Mouse (Mus musculus) heart, adult 2 months (tissue): ENCODE data around the gene Prickle1. TPM values are rescaled to one million over a fixed set of nuclear protein-coding genes. Genes with fewer than 3 reads are reported as not detected.

Experiments used
- DNase-seq, 2 experiments: peaks; one replicate each; pipeline ENCODE4 v3.0.0; 2021
- H3K27ac ChIP-seq: fragments of 200-600 bp; 2 replicates; pipeline ENCODE4 v1.8.1; 2022
- H3K27me3 ChIP-seq: fragments of 200-500 bp; 2 replicates; pipeline ENCODE4 v1.6.1; 2012; ENCODE audit warnings: mild to moderate bottlenecking, low read length, inconsistent platforms, mixed read lengths; ENCODE audit not compliant: control insufficient read depth, insufficient read depth
- H3K36me3 ChIP-seq: fragments of 200-500 bp; 2 replicates; pipeline ENCODE4 v1.6.1; 2012; ENCODE audit warnings: low read length, inconsistent platforms; ENCODE audit not compliant: control insufficient read depth, insufficient read depth
- H3K4me1 ChIP-seq: fragments of 200-500 bp; 2 replicates; pipeline ENCODE4 v1.6.1; 2011; ENCODE audit warnings: low read length; ENCODE audit not compliant: control insufficient read depth, insufficient read depth
- H3K4me3 ChIP-seq: fragments of 200-600 bp; 2 replicates; pipeline ENCODE4 v1.8.1; 2022
- H3K79me2 ChIP-seq: fragments of 200-500 bp; replicated peaks from 2 replicates; pipeline ENCODE4 v1.6.1; 2012; ENCODE audit warnings: mild to moderate bottlenecking, inconsistent platforms, low read length, moderate library complexity, mixed read lengths; ENCODE audit not compliant: control insufficient read depth, insufficient read depth
- H3K9ac ChIP-seq: fragments of 200-500 bp; 2 replicates; pipeline ENCODE4 v1.6.1; 2012; ENCODE audit warnings: low read depth, mild to moderate bottlenecking, control low read depth, inconsistent platforms, low read length, mixed read lengths
- CTCF ChIP-seq: fragments of 200-600 bp; IDR thresholded peaks from 2 replicates; pipeline ENCODE4 v1.8.1; 2022; ENCODE audit warnings: antibody characterized with exemption, mild to moderate bottlenecking, moderate library complexity
- EP300 ChIP-seq: fragments of 200-500 bp; IDR thresholded peaks from 2 replicates; pipeline ENCODE4 v1.6.1; 2011; ENCODE audit warnings: low read depth, low read length, control low read depth; ENCODE audit not compliant: insufficient read depth
- POLR2A ChIP-seq: fragments of 200-500 bp; IDR thresholded peaks from 2 replicates; pipeline ENCODE4 v1.6.1; 2011; ENCODE audit warnings: mild to moderate bottlenecking, low read depth, low read length, control low read depth; ENCODE audit not compliant: insufficient read depth
- WGBS: fragments of 180-500 bp; shearing (Covaris S2); methylation state at CpG from one replicate; pipeline ENCODE4 v1.1.7; 2018; 5-methylcytosine and 5-hydroxymethylcytosine counted together
- intact Hi-C: fragments of 180-260 bp; cut with DNase I; formaldehyde crosslinking; loops from one replicate; pipeline ENCODE4 v1.15.1; 2025
- polyA plus RNA-seq: library from polyadenylated mRNA; depleted of rRNA; stranded (reverse); fragments of >200 nt; gene quantifications from 2 replicates; pipeline ENCODE4 v1.2.3, GENCODE M21; 2012
- total RNA-seq, 2 experiments: library from RNA; stranded (reverse); gene quantifications; 2 replicates each; pipeline ENCODE4 v1.2.3; 2021

Gene Prickle1
- total and polyA plus RNA-seq, 3 experiments, result 8.6 to 18.6 (median 11.2) TPM

- H3K4me3 ChIP-seq, result no peak overlapping the region
- no peaks in the 10 kb centered on the region; the same call in 1 of the 2 replicates for H3K79me2 ChIP-seq
- peaks cover 3% of the 10 kb centered on the region for H3K36me3 ChIP-seq
- intact Hi-C loops, result loop anchor here (2.0 kb wide), 1 partner anchor 15 kb away; no protein-coding TSS in a partner anchor
- 80% methylated on average over 4 of the region's 4 CpGs for WGBS
- H3K27me3 ChIP-seq, result no peaks in the 10 kb centered on the region
- no peak overlapping the region for H3K27ac ChIP-seq
- H3K9ac ChIP-seq, result no peak overlapping the region
- no peak for DNase-seq
- H3K4me1 ChIP-seq, result peaks cover 15% of the 10 kb centered on the region
- TF ChIP-seq CTCF, result no peak
- TF ChIP-seq EP300, result no peak
- TF ChIP-seq POLR2A, result no peak
These were observed 59.5 kb downstream of the Prickle1 start for GRCm38 (mm10) chr15:93536191-93536590.

GRCm38 (mm10) chr15:93530703-93531032 is 65.0 kb downstream of the Prickle1 start:
- peaks cover 9% of the 10 kb centered on the region for H3K4me1 ChIP-seq
- H3K27me3 ChIP-seq, result no peaks in the 10 kb centered on the region
- WGBS, result 38% methylated on average over 3 of the region's 3 CpGs
- TF ChIP-seq CTCF (no peak), POLR2A (no peak), EP300 (no peak)
- DNase-seq, result no peak
- H3K36me3 ChIP-seq, result peaks cover 2% of the 10 kb centered on the region
- peak overlapping the region; percentile 57 for H3K27ac ChIP-seq
- peaks cover 2% of the 10 kb centered on the region; the same call in 1 of the 2 replicates for H3K79me2 ChIP-seq
- no peak overlapping the region for H3K9ac ChIP-seq
- intact Hi-C loops, result no loop called here
- no peak overlapping the region for H3K4me3 ChIP-seq

GRCm38 (mm10) chr15:93529831-93530702 is 65.6 kb downstream of the Prickle1 start:
- intact Hi-C loops, result no loop called here
- Histone ChIP-seq H3K27me3 (no peaks in the 10 kb centered on the region), H3K4me3 (no peak overlapping the region), H3K79me2 (peaks cover 2% of the 10 kb centered on the region; the same call in 1 of the 2 replicates), H3K36me3 (peaks cover 2% of the 10 kb centered on the region), H3K9ac (no peak overlapping the region), H3K27ac (peak overlapping the region; percentile 57; the same call in 1 of the 2 replicates), H3K4me1 (peaks cover 11% of the 10 kb centered on the region)
- no peak for TF ChIP-seq POLR2A
- TF ChIP-seq EP300, result no peak
- no peak for TF ChIP-seq CTCF
- WGBS, result 39% methylated on average over 12 of the region's 12 CpGs
- DNase-seq, result no peak

- 30% methylated on average over 5 of the region's 5 CpGs for WGBS
- no peaks in the 10 kb centered on the region for H3K27me3 ChIP-seq
- intact Hi-C loops, result no loop called here
- peaks cover 13% of the 10 kb centered on the region for H3K4me1 ChIP-seq
- no peak overlapping the region for H3K4me3 ChIP-seq
- no peak overlapping the region for H3K9ac ChIP-seq
- peaks cover 10% of the 10 kb centered on the region for H3K36me3 ChIP-seq
- DNase-seq, result no peak
- no peak overlapping the region; the same call in 1 of the 2 replicates for H3K27ac ChIP-seq
- TF ChIP-seq POLR2A (no peak), EP300 (0 out of 2 replicates have a peak, but pooled peaks have one; percentile 5), CTCF (no peak)
- H3K79me2 ChIP-seq, result peaks cover 1% of the 10 kb centered on the region; the same call in 1 of the 2 replicates
These were observed 70.3 kb downstream of the Prickle1 start for GRCm38 (mm10) chr15:93525305-93525917.

GRCm38 (mm10) chr15:93521787-93522180 is 73.9 kb downstream of the Prickle1 start:
- peaks cover 11% of the 10 kb centered on the region for H3K4me1 ChIP-seq
- intact Hi-C loops, result loop anchor here (2.0 kb wide), 1 partner anchor 15 kb away; no protein-coding TSS in a partner anchor

More at GRCm38 (mm10) chr15:93521787-93522180, 73.9 kb downstream of the Prickle1 start:
- TF ChIP-seq CTCF, result no peak
- no peak for TF ChIP-seq EP300
- no peak for TF ChIP-seq POLR2A
- Histone ChIP-seq H3K4me3 (no peak overlapping the region), H3K36me3 (peaks cover 10% of the 10 kb centered on the region), H3K27me3 (no peaks in the 10 kb centered on the region), H3K79me2 (peaks cover 3% of the 10 kb centered on the region; the same call in 1 of the 2 replicates), H3K27ac (peak overlapping the region; percentile 15), H3K9ac (no peak overlapping the region; the same call in 1 of the 2 replicates)
- WGBS, result 38% methylated on average over 3 of the region's 3 CpGs
- DNase-seq, result no peak
